Mouse (Mus musculus) liver (tissue): Measurements from ENCODE around the gene Mboat2.
A peak's percentile ranks its signal among the peaks of the same experiment; 100 is the strongest.

ENCODE experiments used
- DNase-seq: peaks from one replicate; pipeline ENCODE4 v3.0.0-alpha.2; 2020; ENCODE audit warnings: mixed read lengths

Gene Mboat2

GRCm38 (mm10) chr12:24863762-24864161 is 33.1 kb downstream of the Mboat2 start:
- DNase-seq = no peak

GRCm38 (mm10) chr12:24866645-24867044 is 36.0 kb downstream of the Mboat2 start:
- DNase-seq = no peak

- DNase-seq = no peak
These were observed 38.0 kb downstream of the Mboat2 start for GRCm38 (mm10) chr12:24868694-24869093.

- no peak for DNase-seq
These were observed 38.6 kb downstream of the Mboat2 start for GRCm38 (mm10) chr12:24869231-24869630.

GRCm38 (mm10) chr12:24870901-24871300 is 40.2 kb downstream of the Mboat2 start:
- DNase-seq = no peak

GRCm38 (mm10) chr12:24872264-24872663 is 41.6 kb downstream of the Mboat2 start:
- DNase-seq = no peak

GRCm38 (mm10) chr12:24872689-24873088 is 42.0 kb downstream of the Mboat2 start:
- DNase-seq = no peak

GRCm38 (mm10) chr12:24875908-24876307 is 45.2 kb downstream of the Mboat2 start:
- DNase-seq = no peak

- no peak for DNase-seq
These were observed 46.6 kb downstream of the Mboat2 start for GRCm38 (mm10) chr12:24877231-24877630.

- DNase-seq = no peak
These were observed 47.4 kb downstream of the Mboat2 start for GRCm38 (mm10) chr12:24878090-24878489.

- DNase-seq = peak; percentile 76
These were observed 48.2 kb downstream of the Mboat2 start for GRCm38 (mm10) chr12:24878735-24879362.

- peak; percentile 79 for DNase-seq
These were observed 48.9 kb downstream of the Mboat2 start for GRCm38 (mm10) chr12:24879613-24880029.

GRCm38 (mm10) chr12:24883279-24883678 is 52.6 kb downstream of the Mboat2 start:
- no peak for DNase-seq

- DNase-seq = peak; percentile 62
These were observed 56.1 kb downstream of the Mboat2 start for GRCm38 (mm10) chr12:24886800-24887199.

GRCm38 (mm10) chr12:24889371-24890051 is 58.8 kb downstream of the Mboat2 start:
- peak; percentile 90 for DNase-seq

- peak; percentile 65 for DNase-seq
These were observed 59.5 kb downstream of the Mboat2 start for GRCm38 (mm10) chr12:24890158-24890557.

GRCm38 (mm10) chr12:24890684-24891459 is 60.2 kb downstream of the Mboat2 start:
- peak; percentile 72 for DNase-seq

GRCm38 (mm10) chr12:24892536-24892935 is 61.9 kb downstream of the Mboat2 start:
- DNase-seq = peak; percentile 87

- DNase-seq = peak; percentile 81
These were observed 63.2 kb downstream of the Mboat2 start for GRCm38 (mm10) chr12:24893777-24894468.

GRCm38 (mm10) chr12:24895352-24895751 is 64.7 kb downstream of the Mboat2 start:
- DNase-seq = no peak

GRCm38 (mm10) chr12:24897354-24897753 is 66.7 kb downstream of the Mboat2 start:
- DNase-seq = no peak

GRCm38 (mm10) chr12:24898226-24898625 is 67.5 kb downstream of the Mboat2 start:
- no peak for DNase-seq

GRCm38 (mm10) chr12:24899636-24900035 is 69.0 kb downstream of the Mboat2 start:
- DNase-seq = no peak
